8 mouse cellular contexts compared by ENCODE assay signal in the genomic region with DNA sequence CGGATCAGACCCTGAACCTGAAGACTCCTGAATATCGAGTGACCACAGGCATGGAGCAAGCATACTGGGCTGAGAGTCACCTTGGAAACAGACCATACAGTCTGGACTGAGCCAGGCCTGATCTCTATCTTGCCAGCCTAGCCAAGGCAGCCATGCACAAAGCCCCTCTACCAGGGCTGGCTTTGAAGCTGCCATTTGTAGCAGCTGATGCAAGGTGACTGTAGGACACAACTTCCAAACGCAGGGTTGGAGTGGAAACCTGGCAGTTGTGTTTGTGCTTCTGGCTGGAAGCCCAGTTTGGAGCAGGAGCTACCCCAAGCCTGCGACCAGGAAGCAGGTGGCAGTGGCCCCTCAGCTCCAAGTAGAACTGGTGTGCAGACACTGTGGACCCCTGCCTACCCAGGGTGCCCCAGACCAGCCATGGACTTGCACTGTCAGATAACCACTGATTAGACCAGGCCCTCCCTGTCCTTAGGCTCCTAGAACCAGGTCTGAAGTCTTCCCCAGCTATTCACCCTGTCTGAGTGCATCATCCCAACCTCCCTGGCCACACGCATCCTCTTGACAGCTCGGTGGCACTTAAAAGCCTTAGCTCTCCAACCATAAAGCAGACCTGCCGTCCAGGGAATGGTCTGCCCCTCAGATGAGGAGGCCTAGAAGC. TPM values are rescaled to one million over a fixed set of nuclear protein-coding genes. Genes with fewer than 3 reads are reported as not detected.
DNase-seq lines count a peak whose midpoint lies in the region; ATAC-seq lines count a peak whose summit lies in the region.

No protein-coding gene starts in this region.

- no peaks in the 10 kb centered on the region for H3K9me3 ChIP-seq in forebrain, embryonic 12.5 days
- H3K9me3 ChIP-seq in forebrain, embryonic 10.5 days, result no peaks in the 10 kb centered on the region
- H3K9me3 ChIP-seq in lung, embryonic 15.5 days, result no peaks in the 10 kb centered on the region
- H3K9me3 ChIP-seq in heart, embryonic 15.5 days (replicated peaks), result no peaks in the 10 kb centered on the region
- H3K9me3 ChIP-seq in limb, embryonic 13.5 days, result no peaks in the 10 kb centered on the region

- H3K36me3 ChIP-seq in forebrain, embryonic 12.5 days (replicated peaks), result peaks cover 36% of the 10 kb centered on the region
- peaks cover 45% of the 10 kb centered on the region for H3K36me3 ChIP-seq in forebrain, embryonic 10.5 days (replicated peaks)
- peaks cover 24% of the 10 kb centered on the region for H3K36me3 ChIP-seq in lung, embryonic 15.5 days
- peaks cover 5% of the 10 kb centered on the region for H3K36me3 ChIP-seq in heart, embryonic 15.5 days
- peaks cover 34% of the 10 kb centered on the region for H3K36me3 ChIP-seq in limb, embryonic 13.5 days

- H3K27me3 ChIP-seq in forebrain, embryonic 12.5 days, result no peaks in the 10 kb centered on the region; the same call in 1 of the 2 replicates
- no peaks in the 10 kb centered on the region for H3K27me3 ChIP-seq in forebrain, embryonic 10.5 days (ENCODE audit: poor library complexity, severe bottlenecking)
- no peaks in the 10 kb centered on the region for H3K27me3 ChIP-seq in lung, embryonic 15.5 days
- no peaks in the 10 kb centered on the region for H3K27me3 ChIP-seq in heart, embryonic 15.5 days
- no peaks in the 10 kb centered on the region for H3K27me3 ChIP-seq in limb, embryonic 13.5 days

- 87% methylated on average over 7 of the region's 7 CpGs for WGBS in forebrain, embryonic 12.5 days
- WGBS in forebrain, embryonic 10.5 days, result 91% methylated on average over 7 of the region's 7 CpGs
- WGBS in lung, embryonic 15.5 days, result 64% methylated on average over 7 of the region's 7 CpGs
- 53% methylated on average over 7 of the region's 7 CpGs for WGBS in heart, embryonic 15.5 days
- 68% methylated on average over 7 of the region's 7 CpGs for WGBS in limb, embryonic 13.5 days

- H3K4me3 ChIP-seq in forebrain, embryonic 12.5 days (replicated peaks), result no peak overlapping the region
- no peak overlapping the region for H3K4me3 ChIP-seq in forebrain, embryonic 10.5 days
- no peak overlapping the region for H3K4me3 ChIP-seq in lung, embryonic 15.5 days
- no peak overlapping the region for H3K4me3 ChIP-seq in heart, embryonic 15.5 days
- H3K4me3 ChIP-seq in limb, embryonic 13.5 days, result no peak overlapping the region

- H3K4me2 ChIP-seq in forebrain, embryonic 12.5 days, result no peak overlapping the region
- no peak overlapping the region for H3K4me2 ChIP-seq in lung, embryonic 15.5 days
- no peak overlapping the region for H3K4me2 ChIP-seq in heart, embryonic 15.5 days
- no peak overlapping the region for H3K4me2 ChIP-seq in limb, embryonic 13.5 days (replicated peaks)

- ATAC-seq in forebrain, embryonic 12.5 days (ENCODE audit: low FRiP score), result no peak
- no peak for ATAC-seq in lung, embryonic 15.5 days (ENCODE audit: borderline replicate concordance, extremely low read depth, low FRiP score, low TSS enrichment)
- peak; percentile 36; the same call in 1 of the 2 replicates for ATAC-seq in heart, embryonic 15.5 days (replicated peaks; ENCODE audit: insufficient number of reproducible peaks, insufficient read depth, low FRiP score, low read depth)
- ATAC-seq in limb, embryonic 13.5 days (ENCODE audit: low FRiP score, low read depth), result no peak

- H3K4me1 ChIP-seq in forebrain, embryonic 12.5 days, result peaks cover 28% of the 10 kb centered on the region
- H3K4me1 ChIP-seq in forebrain, embryonic 10.5 days, result peaks cover 44% of the 10 kb centered on the region
- H3K4me1 ChIP-seq in lung, embryonic 15.5 days, result peaks cover 34% of the 10 kb centered on the region
- H3K4me1 ChIP-seq in heart, embryonic 15.5 days (replicated peaks), result peaks cover 38% of the 10 kb centered on the region
- peaks cover 33% of the 10 kb centered on the region for H3K4me1 ChIP-seq in limb, embryonic 13.5 days

- H3K9ac ChIP-seq in forebrain, embryonic 12.5 days, result no peak overlapping the region
- no peak overlapping the region for H3K9ac ChIP-seq in lung, embryonic 15.5 days
- no peak overlapping the region for H3K9ac ChIP-seq in heart, embryonic 15.5 days
- no peak overlapping the region for H3K9ac ChIP-seq in limb, embryonic 13.5 days

- H3K27ac ChIP-seq in forebrain, embryonic 12.5 days, result peak overlapping the region; percentile 13; the same call in 1 of the 2 replicates
- H3K27ac ChIP-seq in forebrain, embryonic 10.5 days, result no peak overlapping the region
- peak overlapping the region; percentile 44 for H3K27ac ChIP-seq in lung, embryonic 15.5 days
- H3K27ac ChIP-seq in heart, embryonic 15.5 days, result peak overlapping the region; percentile 71
- peak overlapping the region; percentile 48; the same call in 1 of the 2 replicates for H3K27ac ChIP-seq in limb, embryonic 13.5 days

- no peak for DNase-seq in forebrain, embryonic 10.5 days (ENCODE audit: extremely low spot score, low spot score)
- no peak for DNase-seq in lung, postnatal 14 days
- DNase-seq in c-Kit-positive CD71-positive TER-119-positive erythroid progenitor cells, embryonic 14.5 days (ENCODE audit: low spot score), result no peak
- no peak for DNase-seq in cerebellum, adult 9-11 months

RNA-seq across cellular contexts. Expression of a gene that starts 6.6 kb away (rescaled TPM):
- 50.9 and 59.6 TPM in 2 replicates for polyA plus RNA-seq in forebrain, embryonic 12.5 days (2016; fragmentation: Nextera tagmentation; extraction: Ambion mirVana)
- polyA plus RNA-seq in forebrain, embryonic 10.5 days (2016; fragmentation: Nextera tagmentation; extraction: Ambion mirVana), result 31.6 and 33.1 TPM in 2 replicates
- polyA plus RNA-seq in lung, embryonic 15.5 days (2015; fragmentation: Nextera tagmentation; extraction: Ambion mirVana), result 37.2 and 41.7 TPM in 2 replicates
- polyA plus RNA-seq in heart, embryonic 15.5 days (2015; fragmentation: Nextera tagmentation; extraction: Ambion mirVana), result 29.3 and 32.5 TPM in 2 replicates
- 28.2 and 30.2 TPM in 2 replicates for polyA plus RNA-seq in limb, embryonic 13.5 days (2015; fragmentation: Nextera tagmentation; extraction: Ambion mirVana)

RNA-seq across cellular contexts. Expression of a gene that starts 25.5 kb away (rescaled TPM):
- polyA plus RNA-seq in forebrain, embryonic 12.5 days (2016; fragmentation: Nextera tagmentation; extraction: Ambion mirVana), result not detected in 2 replicates
- 0.16 and 0.24 TPM in 2 replicates for polyA plus RNA-seq in forebrain, embryonic 10.5 days (2016; fragmentation: Nextera tagmentation; extraction: Ambion mirVana)
- polyA plus RNA-seq in lung, embryonic 15.5 days (2015; fragmentation: Nextera tagmentation; extraction: Ambion mirVana), result 0.08 TPM in 1 of 2 replicates, not detected in the other
- 0.10 TPM in 1 of 2 replicates, not detected in the other for polyA plus RNA-seq in heart, embryonic 15.5 days (2015; fragmentation: Nextera tagmentation; extraction: Ambion mirVana)
- polyA plus RNA-seq in limb, embryonic 13.5 days (2015; fragmentation: Nextera tagmentation; extraction: Ambion mirVana), result 0.17 and 0.24 TPM in 2 replicates

RNA-seq across cellular contexts. Expression of a gene that starts 27.7 kb away (rescaled TPM):
- polyA plus RNA-seq in forebrain, embryonic 12.5 days (2016; fragmentation: Nextera tagmentation; extraction: Ambion mirVana), result 23.3 and 36.8 TPM in 2 replicates
- polyA plus RNA-seq in forebrain, embryonic 10.5 days (2016; fragmentation: Nextera tagmentation; extraction: Ambion mirVana), result 5.5 and 5.7 TPM in 2 replicates
- polyA plus RNA-seq in lung, embryonic 15.5 days (2015; fragmentation: Nextera tagmentation; extraction: Ambion mirVana), result 11.1 and 11.4 TPM in 2 replicates
- polyA plus RNA-seq in heart, embryonic 15.5 days (2015; fragmentation: Nextera tagmentation; extraction: Ambion mirVana), result 7.1 and 14.3 TPM in 2 replicates
- polyA plus RNA-seq in limb, embryonic 13.5 days (2015; fragmentation: Nextera tagmentation; extraction: Ambion mirVana), result 18.6 and 18.7 TPM in 2 replicates

RNA-seq across cellular contexts. Expression of a gene that starts 53.5 kb away (rescaled TPM):
- polyA plus RNA-seq in forebrain, embryonic 12.5 days (2016; fragmentation: Nextera tagmentation; extraction: Ambion mirVana), result 174 and 176 TPM in 2 replicates
- polyA plus RNA-seq in forebrain, embryonic 10.5 days (2016; fragmentation: Nextera tagmentation; extraction: Ambion mirVana), result 200 and 209 TPM in 2 replicates
- polyA plus RNA-seq in lung, embryonic 15.5 days (2015; fragmentation: Nextera tagmentation; extraction: Ambion mirVana), result 180 and 187 TPM in 2 replicates
- polyA plus RNA-seq in heart, embryonic 15.5 days (2015; fragmentation: Nextera tagmentation; extraction: Ambion mirVana), result 81.7 and 98.2 TPM in 2 replicates
- 189 and 199 TPM in 2 replicates for polyA plus RNA-seq in limb, embryonic 13.5 days (2015; fragmentation: Nextera tagmentation; extraction: Ambion mirVana)
